Mouse (Mus musculus) activated CD4-positive, CD25-positive, alpha-beta regulatory T cell, adult 4 months (primary cell): ENCODE measurements at regions not wholly inside any gene's neighbourhood (a gene's known extent, or its start where the extent isn't known, plus 50 kb on each side); places are given as distances from the start of the nearest gene placed in this dataset.
"Not testable (repeated sequence)": the region's sequence is repeated elsewhere in the genome, so short reads cannot be mapped to it uniquely, and the experiment has no call there.

Source experiments
- ATAC-seq: one replicate; pipeline ENCODE4 v1.8.0; 2017

DNA sequence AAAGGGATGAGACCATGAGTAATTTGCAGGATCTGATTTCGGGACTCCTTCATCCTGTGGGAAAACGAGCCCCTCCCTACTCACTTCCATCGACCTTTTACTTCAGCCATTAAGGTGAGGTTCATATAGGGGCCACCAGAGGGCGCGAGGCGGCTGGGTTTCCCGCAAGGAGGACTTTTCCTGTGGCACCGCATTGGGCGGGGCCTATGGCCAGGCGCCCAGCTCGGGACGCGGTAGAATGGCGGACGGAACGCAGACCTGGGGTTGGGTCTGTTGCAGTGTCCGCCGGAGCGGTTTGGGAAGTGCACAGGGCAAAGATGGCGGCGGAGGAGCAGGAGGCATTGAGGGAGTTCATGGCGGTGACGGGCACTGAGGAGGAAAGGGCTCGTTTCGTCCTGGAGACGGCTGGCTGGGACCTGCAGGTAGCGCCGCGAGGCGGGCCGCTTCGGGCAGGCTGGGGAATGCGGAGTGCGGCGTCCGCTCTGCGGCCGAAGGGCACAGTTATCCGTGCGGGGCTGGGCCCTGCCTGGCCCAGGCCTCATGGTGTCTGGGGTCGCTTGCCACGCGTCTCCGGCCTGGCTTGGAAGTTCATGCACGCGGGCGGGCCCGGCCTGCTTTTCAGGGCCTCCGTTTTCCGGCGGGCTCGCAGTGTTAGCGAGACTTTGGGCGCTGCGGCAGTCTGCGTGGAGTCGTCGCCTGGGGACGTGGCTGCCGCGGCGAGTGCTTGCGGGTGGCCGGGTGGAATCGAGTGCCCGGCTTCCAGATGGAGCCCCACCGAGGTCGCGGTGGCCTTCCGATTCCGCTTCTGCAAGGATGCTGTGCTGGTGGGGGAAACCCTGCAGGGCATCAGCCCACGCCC is 219.1 kb downstream of the Gm31371 start:
- peak; percentile 99 for ATAC-seq

DNA sequence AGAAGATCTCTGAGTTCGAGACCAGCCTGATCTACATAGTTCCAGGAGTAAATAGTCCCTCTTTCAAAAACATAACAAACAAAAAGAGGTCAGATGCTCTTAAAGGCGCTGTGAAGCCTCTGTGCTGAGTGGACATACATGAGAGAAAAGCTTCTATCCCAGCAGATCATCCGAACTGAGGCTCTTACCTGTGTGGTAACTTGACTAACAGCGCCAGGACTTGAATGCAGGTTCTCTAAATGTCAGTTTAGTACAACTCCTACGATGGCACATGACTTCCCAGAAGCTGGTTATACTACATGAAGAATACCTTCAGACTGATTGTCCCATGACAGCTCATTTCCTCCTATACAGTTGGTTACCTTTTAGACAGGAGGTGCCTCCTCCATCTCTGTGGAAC is 220.4 kb downstream of the Gm31371 start:
- not testable (repeated sequence) for ATAC-seq

DNA sequence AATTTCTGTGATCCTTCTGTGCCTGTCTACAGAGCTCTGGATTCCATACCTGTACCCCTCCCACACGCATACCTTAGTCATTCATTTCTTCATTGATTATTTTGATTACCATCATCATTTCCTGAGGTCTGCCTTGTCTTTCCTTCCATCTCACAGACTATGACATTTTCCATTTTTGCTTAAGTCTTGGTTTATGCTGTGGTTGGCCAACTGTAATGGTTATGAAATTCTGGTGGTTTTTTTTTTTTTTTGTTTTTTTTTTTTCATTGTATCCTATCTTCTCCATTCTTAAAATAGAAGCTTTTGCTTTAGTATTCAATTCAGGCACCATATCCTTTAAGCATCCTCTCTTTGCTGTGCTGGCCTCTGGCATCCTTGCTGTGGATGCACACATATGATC is 227.4 kb downstream of the Gm15319 start:
- not testable (repeated sequence) for ATAC-seq

DNA sequence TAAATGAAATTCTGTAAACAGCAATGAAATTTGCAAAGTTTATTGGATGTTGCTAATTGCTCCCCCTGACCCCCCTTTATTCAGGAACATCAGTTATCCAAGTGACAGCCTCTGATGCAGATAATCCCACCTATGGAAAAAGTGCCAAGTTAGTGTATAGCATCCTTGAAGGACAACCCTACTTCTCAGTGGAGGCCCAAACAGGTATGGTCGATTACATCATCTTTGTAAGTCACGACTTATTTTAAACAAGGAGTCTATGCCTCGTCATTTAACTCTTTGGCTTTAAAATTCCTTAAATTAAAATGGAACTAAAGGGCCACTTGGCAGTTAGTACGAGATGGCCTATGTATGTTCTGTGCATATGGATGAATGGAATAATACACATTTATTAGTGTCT is 217.6 kb downstream of the Gm15319 start:
- ATAC-seq: not testable (repeated sequence)

DNA sequence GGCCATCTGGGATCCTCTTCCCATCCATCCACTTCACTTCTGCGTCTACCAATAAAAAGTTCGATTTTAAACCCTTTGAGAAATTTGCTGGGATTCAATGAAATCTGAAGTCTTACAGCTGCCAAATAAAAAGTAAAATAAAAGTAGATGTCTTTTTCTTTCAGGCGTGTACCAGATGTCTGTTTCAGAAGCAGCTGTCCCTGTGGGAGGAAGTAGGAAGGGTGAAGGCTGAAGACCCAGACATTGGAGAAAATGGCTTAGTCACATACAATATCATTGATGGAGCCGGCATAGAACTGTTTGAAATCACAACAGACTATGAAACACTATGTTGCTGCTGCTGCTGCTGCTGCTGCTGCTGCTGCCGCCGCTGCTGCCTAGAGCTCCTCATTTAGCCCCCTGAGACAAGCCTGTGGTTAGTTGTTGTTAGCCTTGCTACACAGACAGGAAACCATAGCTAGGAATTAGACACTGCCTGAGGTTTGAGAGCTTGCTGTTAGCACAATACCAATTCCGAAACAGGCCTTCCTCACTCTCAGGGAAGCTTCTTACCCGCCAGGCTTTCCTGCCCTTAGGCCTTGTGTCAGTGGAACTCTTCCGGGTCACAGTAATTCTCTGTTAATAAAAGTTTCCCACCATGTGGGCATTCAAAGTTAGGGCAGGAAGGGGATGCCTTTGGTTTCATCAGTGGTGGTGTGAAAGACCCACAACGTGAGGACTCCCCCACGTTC is 211.5 kb downstream of the Gm15319 start:
- ATAC-seq: not testable (repeated sequence)

DNA sequence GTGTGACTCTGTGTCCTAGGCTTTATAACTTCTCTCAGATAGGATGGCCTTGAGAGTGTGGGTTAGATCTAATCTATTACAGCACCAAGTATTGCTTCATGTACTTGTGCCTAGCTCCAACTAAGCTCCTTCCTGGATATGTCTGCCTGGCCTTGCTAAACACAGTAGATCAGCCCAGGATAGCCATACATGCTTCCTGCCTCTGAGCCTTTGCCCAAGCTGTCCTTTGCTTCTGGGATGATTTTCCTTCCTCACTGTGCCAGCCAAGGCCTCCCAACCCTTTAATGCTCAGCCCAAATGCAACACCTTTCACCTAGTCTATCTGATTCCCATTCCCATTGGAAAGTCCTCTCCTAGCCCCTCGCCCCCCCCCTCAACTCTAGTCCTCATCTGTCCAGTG is 208.9 kb downstream of the Gm15319 start:
- ATAC-seq: not testable (repeated sequence)
